Mouse (Mus musculus) forebrain, embryonic 14.5 days (tissue): ENCODE measurements at regions not wholly inside any gene's neighbourhood (a gene's known extent, or its start where the extent isn't known, plus 50 kb on each side); places are given as distances from the start of the nearest gene placed in this dataset.

Experiments used
- ATAC-seq: fragments of 200-750 bp; cut with Nextera tagmentation; 2 replicates; pipeline ENCODE4 v1.8.0; 2017; ENCODE audit warnings: mild to moderate bottlenecking, moderate library complexity
- DNase-seq: peaks from one replicate; pipeline ENCODE4 v3.0.0-alpha.2; 2015; ENCODE audit warnings: low spot score
- H3K27ac ChIP-seq: fragments of 300-500 bp; sonication (generic); 2 replicates; pipeline ENCODE4 v1.5.1; 2014; ENCODE audit warnings: low read depth, mild to moderate bottlenecking, control low read depth, low read length, moderate library complexity
- H3K27me3 ChIP-seq: fragments of 300-500 bp; sonication (generic); replicated peaks from 2 replicates; pipeline ENCODE4 v1.6.1; 2014; ENCODE audit warnings: low read length, control low read depth, mixed read lengths; ENCODE audit not compliant: control insufficient read depth, insufficient read depth
- H3K36me3 ChIP-seq: fragments of 300-500 bp; sonication (generic); 2 replicates; pipeline ENCODE4 v1.6.1; 2014; ENCODE audit warnings: low read length, control low read depth; ENCODE audit not compliant: control insufficient read depth, insufficient read depth
- H3K4me1 ChIP-seq: fragments of 300-500 bp; sonication (generic); 2 replicates; pipeline ENCODE4 v1.6.1; 2014; ENCODE audit warnings: antibody characterized with exemption, low read length, control low read depth; ENCODE audit not compliant: control insufficient read depth, insufficient read depth
- H3K4me2 ChIP-seq: fragments of 300-500 bp; sonication (generic); 2 replicates; pipeline ENCODE4 v1.6.1; 2014; ENCODE audit warnings: mild to moderate bottlenecking, control low read depth, low read length
- H3K4me3 ChIP-seq: fragments of 300-500 bp; sonication (generic); 2 replicates; pipeline ENCODE4 v1.5.1; 2014; ENCODE audit warnings: low read depth, low read length, control low read depth
- H3K9ac ChIP-seq: fragments of 300-500 bp; sonication (generic); 2 replicates; pipeline ENCODE4 v1.6.1; 2014; ENCODE audit warnings: mild to moderate bottlenecking, low read length, control low read depth, moderate library complexity
- H3K9me3 ChIP-seq: fragments of 300-500 bp; sonication (generic); replicated peaks from 2 replicates; pipeline ENCODE4 v1.6.1; 2016; ENCODE audit warnings: low read length, control low read depth, mixed read lengths; ENCODE audit not compliant: control insufficient read depth
- WGBS: fragments of 180-500 bp; shearing (Covaris S2); extraction: QIAGEN DNeasy Blood & Tissue Kit; methylation state at CpG from one replicate; pipeline ENCODE4 v1.1.7; 2014; 5-methylcytosine and 5-hydroxymethylcytosine counted together

GRCm38 (mm10) chr10:43739718-43740117, 161.6 kb downstream of the Cd24a start:
- Histone ChIP-seq H3K9ac (no peak overlapping the region), H3K4me3 (no peak overlapping the region), H3K27ac (peak overlapping the region; percentile 78; the same call in 1 of the 2 replicates), H3K36me3 (no peaks in the 10 kb centered on the region), H3K27me3 (no peaks in the 10 kb centered on the region), H3K9me3 (no peaks in the 10 kb centered on the region), H3K4me2 (peak overlapping the region; percentile 34; the same call in 1 of the 2 replicates), H3K4me1 (peaks cover 21% of the 10 kb centered on the region)
- ATAC-seq (peak; percentile 41), DNase-seq (no peak)
- WGBS = 57% methylated on average over 8 of the region's 8 CpGs

GRCm38 (mm10) chr10:43740204-43740865, 161.2 kb downstream of the Qrsl1 start:
- Histone ChIP-seq H3K4me3 (no peak overlapping the region), H3K36me3 (no peaks in the 10 kb centered on the region), H3K27me3 (no peaks in the 10 kb centered on the region), H3K9me3 (no peaks in the 10 kb centered on the region), H3K4me1 (peaks cover 21% of the 10 kb centered on the region), H3K4me2 (peak overlapping the region; percentile 34; the same call in 1 of the 2 replicates), H3K9ac (peak overlapping the region; percentile 32; the same call in 1 of the 2 replicates), H3K27ac (peak overlapping the region; percentile 78)
- WGBS = 22% methylated on average over 13 of the region's 13 CpGs
- peak; percentile 77 for ATAC-seq
- peak; percentile 78 for DNase-seq

- no peaks in the 10 kb centered on the region for H3K9me3 ChIP-seq
- no peaks in the 10 kb centered on the region for H3K27me3 ChIP-seq
- DNase-seq (no peak), ATAC-seq (no peak)
- 59% methylated on average over 18 of the region's 18 CpGs for WGBS
- H3K4me2 ChIP-seq = no peak overlapping the region
- H3K36me3 ChIP-seq = no peaks in the 10 kb centered on the region
- no peak overlapping the region for H3K9ac ChIP-seq
- peaks cover 21% of the 10 kb centered on the region for H3K4me1 ChIP-seq
- no peak overlapping the region for H3K4me3 ChIP-seq
- no peak overlapping the region for H3K27ac ChIP-seq
These were observed 160.0 kb downstream of the Qrsl1 start for GRCm38 (mm10) chr10:43741361-43742084.

GRCm38 (mm10) chr10:43742085-43743054, 159.2 kb downstream of the Qrsl1 start:
- Histone ChIP-seq H3K27me3 (no peaks in the 10 kb centered on the region), H3K4me2 (peak overlapping the region; percentile 46), H3K27ac (0 out of 2 replicates have a peak overlapping the region, but pooled peaks have one; percentile 55), H3K4me1 (peaks cover 21% of the 10 kb centered on the region), H3K36me3 (no peaks in the 10 kb centered on the region), H3K4me3 (0 out of 2 replicates have a peak overlapping the region, but pooled peaks have one; percentile 4), H3K9ac (peak overlapping the region; percentile 56), H3K9me3 (no peaks in the 10 kb centered on the region)
- ATAC-seq = peak; percentile 80
- peak; percentile 70 for DNase-seq
- 4% methylated on average over 15 of the region's 15 CpGs for WGBS

- WGBS = 94% methylated on average over 7 of the region's 7 CpGs
- no peaks in the 10 kb centered on the region for H3K27me3 ChIP-seq
- H3K4me3 ChIP-seq = no peak overlapping the region
- no peaks in the 10 kb centered on the region for H3K9me3 ChIP-seq
- DNase-seq (no peak), ATAC-seq (no peak)
- H3K4me2 ChIP-seq = no peak overlapping the region
- no peak overlapping the region for H3K9ac ChIP-seq
- H3K36me3 ChIP-seq = no peaks in the 10 kb centered on the region
- no peak overlapping the region for H3K27ac ChIP-seq
- peaks cover 21% of the 10 kb centered on the region for H3K4me1 ChIP-seq
These were observed 158.1 kb downstream of the Qrsl1 start for GRCm38 (mm10) chr10:43743188-43744120.

GRCm38 (mm10) chr10:43745931-43746630, 155.5 kb downstream of the Qrsl1 start:
- 76% methylated on average over 8 of the region's 8 CpGs for WGBS
- ATAC-seq (no peak), DNase-seq (no peak)
- no peaks in the 10 kb centered on the region for H3K27me3 ChIP-seq
- H3K4me3 ChIP-seq = no peak overlapping the region
- H3K4me1 ChIP-seq = peaks cover 6% of the 10 kb centered on the region; the same call in 1 of the 2 replicates
- H3K27ac ChIP-seq = no peak overlapping the region
- no peak overlapping the region for H3K9ac ChIP-seq
- H3K36me3 ChIP-seq = no peaks in the 10 kb centered on the region
- no peaks in the 10 kb centered on the region for H3K9me3 ChIP-seq
- H3K4me2 ChIP-seq = no peak overlapping the region

- whole genome bisulfite sequencing = 95% methylated on average over 1 of the region's 1 CpGs
- H3K36me3 ChIP-seq = no peaks in the 10 kb centered on the region
- no peak overlapping the region for H3K4me2 ChIP-seq
- no peak overlapping the region for H3K9ac ChIP-seq
- DNase-seq = no peak
- no peak for ATAC-seq
- H3K27ac ChIP-seq = no peak overlapping the region
- H3K9me3 ChIP-seq = no peaks in the 10 kb centered on the region
- H3K4me1 ChIP-seq = 0 out of 2 replicates have a peak, but pooled peaks cover 3% of the 10 kb centered on the region
- no peaks in the 10 kb centered on the region for H3K27me3 ChIP-seq
- no peak overlapping the region for H3K4me3 ChIP-seq
These were observed 154.9 kb downstream of the Qrsl1 start for GRCm38 (mm10) chr10:43746631-43747001.
